Mouse (Mus musculus): Measurements from ENCODE around the gene Fsip1. TPM values are rescaled to one million over a fixed set of nuclear protein-coding genes. Genes with fewer than 3 reads are reported as not detected.

Fsip1 gene
- polyA plus RNA-seq, 1 experiment from 2014 or later = 0.48 TPM

DNA sequence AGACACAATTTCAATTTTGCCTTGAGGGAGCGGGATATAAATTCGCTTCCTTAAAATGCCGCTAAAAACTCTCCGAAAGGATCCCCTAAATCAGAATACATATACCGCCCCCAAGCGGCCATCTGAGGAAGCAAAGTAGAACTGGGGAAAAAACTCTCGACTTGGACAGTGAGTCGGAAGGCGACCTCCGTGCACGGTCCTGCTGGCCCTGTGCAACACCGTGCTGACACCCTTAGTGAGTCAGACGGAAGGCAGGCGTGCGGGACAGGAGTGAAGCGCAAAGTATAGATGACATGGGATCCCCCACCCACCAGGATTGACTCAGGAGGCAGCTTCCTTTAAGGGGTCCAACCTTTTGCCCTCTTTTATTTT lies 145.7 kb downstream of the Fsip1 start:
- Histone ChIP-seq H3K4me3 (peak overlapping the region; percentile 71), H3K9me3 (no peaks in the 10 kb centered on the region), H3K27me3 (no peaks in the 10 kb centered on the region; the same call in none of the 2 replicates), H3K27ac (peak overlapping the region; percentile 86), H3K9ac (peak overlapping the region; percentile 85), H3K4me1 (peaks cover 60% of the 10 kb centered on the region), H3K4me2 (replicated peaks) (peak overlapping the region; percentile 86), H3K36me3 (peaks cover 23% of the 10 kb centered on the region)
- under 1% methylated on average over 16 of the region's 16 CpGs for WGBS
- peak; percentile 71 for ATAC-seq (ENCODE audit: low FRiP score, low read depth)

DNA sequence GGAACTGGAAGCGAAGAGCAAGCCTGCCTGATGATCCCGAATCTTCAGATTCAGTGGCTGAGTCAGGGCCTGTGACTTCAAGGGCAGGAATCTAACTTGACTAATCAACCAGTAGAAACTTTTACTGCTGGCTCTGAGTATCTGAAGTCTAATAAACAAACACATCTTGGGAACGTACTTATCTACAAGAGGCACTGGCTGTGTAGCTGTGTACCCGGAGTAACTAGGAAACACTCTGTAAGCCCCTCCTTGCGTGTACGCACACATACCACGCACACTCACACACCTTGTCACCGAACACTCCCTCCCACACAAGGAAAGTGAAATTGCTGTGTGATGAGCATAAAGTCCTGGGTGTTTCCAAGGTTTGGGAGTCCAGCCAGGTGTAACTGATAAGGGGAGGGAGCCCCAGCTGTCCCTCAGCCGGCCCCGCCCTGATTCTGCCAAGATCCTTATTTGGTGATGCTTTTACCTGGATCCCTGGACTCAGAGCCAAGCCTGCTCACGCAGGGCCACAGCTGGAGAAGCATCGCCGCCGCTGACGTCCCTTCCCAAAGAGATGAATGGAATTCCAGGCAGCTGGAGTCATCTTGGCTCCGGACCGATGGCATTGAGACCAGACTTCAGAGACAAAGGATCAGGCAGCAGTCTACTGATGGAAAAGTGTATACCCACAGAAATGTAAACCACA lies 146.4 kb downstream of the Fsip1 start:
- no peaks in the 10 kb centered on the region; the same call in none of the 2 replicates for H3K27me3 ChIP-seq
- peak overlapping the region; percentile 86 for H3K27ac ChIP-seq
- H3K4me1 ChIP-seq = peaks cover 52% of the 10 kb centered on the region
- peaks cover 16% of the 10 kb centered on the region for H3K36me3 ChIP-seq
- peak overlapping the region; percentile 56 for H3K9ac ChIP-seq
- H3K4me3 ChIP-seq = peak overlapping the region; percentile 71
- 34% methylated on average over 17 of the region's 17 CpGs for WGBS
- peak overlapping the region; percentile 86 for H3K4me2 ChIP-seq (replicated peaks)
- no peaks in the 10 kb centered on the region for H3K9me3 ChIP-seq
- ATAC-seq (ENCODE audit: low FRiP score, low read depth) = no peak

- Histone ChIP-seq H3K9ac (no peak overlapping the region), H3K4me1 (peaks cover 22% of the 10 kb centered on the region), H3K9me3 (no peaks in the 10 kb centered on the region), H3K4me3 (no peak overlapping the region), H3K36me3 (no peaks in the 10 kb centered on the region), H3K27ac (no peak overlapping the region; the same call in 1 of the 2 replicates), H3K27me3 (no peaks in the 10 kb centered on the region), H3K4me2 (replicated peaks) (no peak overlapping the region)
- no peak for ATAC-seq (ENCODE audit: low FRiP score, low read depth)
- 52% methylated on average over 4 of the region's 4 CpGs for WGBS
These were observed 154.6 kb downstream of the Fsip1 start for GRCm38 (mm10) chr2:118102169-118102568.

- Histone ChIP-seq H3K27ac (peak overlapping the region; percentile 69; the same call in 1 of the 2 replicates), H3K4me3 (no peak overlapping the region), H3K4me2 (replicated peaks) (0 out of 2 replicates have a peak overlapping the region, but pooled peaks have one; percentile 4)
These were observed 157.7 kb downstream of the Fsip1 start for GRCm38 (mm10) chr2:118099104-118099503.

GRCm38 (mm10) chr2:118091226-118091625 lies 165.5 kb downstream of the Fsip1 start:
- 85% methylated on average over 5 of the region's 5 CpGs for WGBS
- H3K9ac ChIP-seq = no peak overlapping the region
- no peak for ATAC-seq (ENCODE audit: low FRiP score, low read depth)

More at GRCm38 (mm10) chr2:118099104-118099503, 157.7 kb downstream of the Fsip1 start:
- Histone ChIP-seq H3K4me1 (peaks cover 22% of the 10 kb centered on the region), H3K27me3 (no peaks in the 10 kb centered on the region), H3K9ac (no peak overlapping the region), H3K9me3 (no peaks in the 10 kb centered on the region), H3K36me3 (no peaks in the 10 kb centered on the region)
- peak; percentile 89 for ATAC-seq (ENCODE audit: low FRiP score, low read depth)
- 14% methylated on average over 4 of the region's 4 CpGs for WGBS

GRCm38 (mm10) chr2:118087044-118087726 lies 169.6 kb downstream of the Fsip1 start:
- no peak overlapping the region for H3K4me3 ChIP-seq
- no peaks in the 10 kb centered on the region for H3K36me3 ChIP-seq
- H3K9me3 ChIP-seq = no peaks in the 10 kb centered on the region
- 82% methylated on average over 10 of the region's 10 CpGs for WGBS
- H3K4me1 ChIP-seq = peaks cover 8% of the 10 kb centered on the region
- no peaks in the 10 kb centered on the region for H3K27me3 ChIP-seq
- no peak for ATAC-seq (ENCODE audit: low FRiP score, low read depth)
- no peak overlapping the region for H3K27ac ChIP-seq
- no peak overlapping the region for H3K9ac ChIP-seq
- H3K4me2 ChIP-seq (replicated peaks) = no peak overlapping the region

More at GRCm38 (mm10) chr2:118091226-118091625, 165.5 kb downstream of the Fsip1 start:
- H3K4me3 ChIP-seq = no peak overlapping the region
- H3K9me3 ChIP-seq = no peaks in the 10 kb centered on the region
- no peaks in the 10 kb centered on the region for H3K27me3 ChIP-seq
- no peak overlapping the region for H3K27ac ChIP-seq
- H3K4me2 ChIP-seq (replicated peaks) = no peak overlapping the region
- no peaks in the 10 kb centered on the region; the same call in 1 of the 2 replicates for H3K4me1 ChIP-seq
- no peaks in the 10 kb centered on the region for H3K36me3 ChIP-seq

GRCm38 (mm10) chr2:118085647-118086046 lies 171.1 kb downstream of the Fsip1 start:
- WGBS = 67% methylated on average over 2 of the region's 2 CpGs
- peaks cover 8% of the 10 kb centered on the region for H3K4me1 ChIP-seq
- H3K4me3 ChIP-seq = no peak overlapping the region
- no peak overlapping the region for H3K27ac ChIP-seq
- no peak overlapping the region for H3K4me2 ChIP-seq (replicated peaks)
- H3K27me3 ChIP-seq = no peaks in the 10 kb centered on the region
- no peak overlapping the region for H3K9ac ChIP-seq
- no peaks in the 10 kb centered on the region for H3K9me3 ChIP-seq
- no peaks in the 10 kb centered on the region for H3K36me3 ChIP-seq
- ATAC-seq (ENCODE audit: low FRiP score, low read depth) = no peak

- peaks cover 8% of the 10 kb centered on the region for H3K4me1 ChIP-seq
- ATAC-seq (ENCODE audit: low FRiP score, low read depth) = no peak
- H3K4me2 ChIP-seq (replicated peaks) = no peak overlapping the region
- H3K4me3 ChIP-seq = no peak overlapping the region
- no peak overlapping the region for H3K27ac ChIP-seq
- H3K27me3 ChIP-seq = no peaks in the 10 kb centered on the region
- H3K9ac ChIP-seq = no peak overlapping the region
- WGBS = 63% methylated on average over 3 of the region's 3 CpGs
- no peaks in the 10 kb centered on the region for H3K9me3 ChIP-seq
- no peaks in the 10 kb centered on the region for H3K36me3 ChIP-seq
These were observed 172.1 kb downstream of the Fsip1 start for GRCm38 (mm10) chr2:118084693-118085092.

DNA sequence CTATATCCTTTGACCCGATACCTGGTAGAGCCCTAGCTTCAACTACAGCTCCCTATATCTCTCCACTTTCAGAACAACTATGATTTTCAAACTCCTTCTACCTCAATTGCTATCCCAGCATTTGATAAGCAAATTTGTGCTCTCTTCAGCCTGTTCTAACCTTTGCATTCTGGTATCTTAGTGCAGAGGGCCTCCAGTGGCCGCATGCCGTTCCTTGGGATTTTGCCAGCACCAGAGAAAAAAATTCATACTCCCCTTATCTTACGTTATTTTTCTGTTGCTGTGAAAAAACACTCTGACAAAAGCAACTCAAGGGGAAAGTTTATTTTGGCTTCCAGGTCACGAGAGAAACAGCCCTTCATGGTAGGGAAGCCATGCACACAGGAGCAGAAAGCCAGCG lies 173.1 kb downstream of the Fsip1 start:
- no peaks in the 10 kb centered on the region for H3K36me3 ChIP-seq

GRCm38 (mm10) chr2:118081581-118081980 lies 175.2 kb downstream of the Fsip1 start:
- Histone ChIP-seq H3K4me3 (no peak overlapping the region), H3K4me1 (peaks cover 8% of the 10 kb centered on the region; the same call in 1 of the 2 replicates), H3K27ac (no peak overlapping the region), H3K4me2 (replicated peaks) (no peak overlapping the region), H3K27me3 (no peaks in the 10 kb centered on the region), H3K9me3 (no peaks in the 10 kb centered on the region), H3K36me3 (no peaks in the 10 kb centered on the region), H3K9ac (no peak overlapping the region)
- no peak for ATAC-seq (ENCODE audit: low FRiP score, low read depth)
- 84% methylated on average over 5 of the region's 5 CpGs for WGBS

More for the DNA sequence above, 173.1 kb downstream of the Fsip1 start:
- ATAC-seq (ENCODE audit: low FRiP score, low read depth) = no peak
- peaks cover 8% of the 10 kb centered on the region for H3K4me1 ChIP-seq
- H3K4me2 ChIP-seq (replicated peaks) = no peak overlapping the region
- no peaks in the 10 kb centered on the region for H3K9me3 ChIP-seq
- no peak overlapping the region for H3K4me3 ChIP-seq
- 86% methylated on average over 6 of the region's 6 CpGs for WGBS
- no peaks in the 10 kb centered on the region for H3K27me3 ChIP-seq
- H3K9ac ChIP-seq = no peak overlapping the region
- H3K27ac ChIP-seq = no peak overlapping the region; the same call in 1 of the 2 replicates

Measured in limb, embryonic 13.5 days (tissue).